Mouse (Mus musculus) right cerebral cortex, adult 18-20 months (tissue): ENCODE results near the gene Fmod.
A peak's percentile ranks its signal among the peaks of the same experiment; 100 is the strongest.

ENCODE experiments used
- DNase-seq: peaks from one replicate; pipeline ENCODE4 v3.0.0; 2022; ENCODE audit warnings: mixed read lengths

Fmod gene

DNA sequence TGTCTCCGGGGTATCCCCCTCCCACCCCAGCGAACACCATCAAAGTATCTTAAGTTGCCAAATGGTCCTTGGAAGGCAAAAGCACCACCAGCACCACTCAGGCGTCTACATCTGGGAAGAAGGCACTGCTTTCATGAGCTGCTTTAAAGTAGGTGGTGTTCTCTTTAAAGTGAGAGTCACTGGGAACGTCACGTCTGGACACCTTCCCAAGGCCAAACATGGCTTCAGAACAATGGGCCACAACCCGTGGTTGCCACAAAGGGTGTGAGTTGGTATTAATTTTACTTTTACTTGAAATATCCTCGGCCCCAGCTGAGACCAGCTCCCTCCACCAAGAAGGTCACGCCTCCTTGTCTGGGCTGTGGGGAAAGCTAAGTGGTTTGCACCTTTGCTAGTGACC, 20.7 kb downstream of the Fmod start:
- DNase-seq: no peak

DNA sequence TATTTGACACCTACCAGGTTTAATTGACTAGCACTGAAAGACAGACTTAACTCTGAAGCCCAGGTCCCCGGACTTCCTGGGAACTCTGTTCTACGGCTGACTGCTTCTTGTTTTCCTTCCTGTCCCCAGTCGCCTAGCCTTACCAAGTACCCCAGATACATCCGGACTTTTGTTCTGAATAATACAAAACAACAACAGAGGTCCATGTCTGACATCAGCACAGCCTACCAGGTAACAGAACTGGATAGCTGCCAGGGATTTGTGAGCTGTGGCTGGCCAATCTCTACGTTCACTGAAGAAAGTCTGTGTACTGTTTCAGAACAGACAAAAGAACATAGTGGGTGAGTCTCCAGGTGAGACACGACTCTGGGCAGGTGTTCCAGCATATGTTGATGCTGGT, 21.8 kb downstream of the Fmod start:
- DNase-seq: no peak

DNA sequence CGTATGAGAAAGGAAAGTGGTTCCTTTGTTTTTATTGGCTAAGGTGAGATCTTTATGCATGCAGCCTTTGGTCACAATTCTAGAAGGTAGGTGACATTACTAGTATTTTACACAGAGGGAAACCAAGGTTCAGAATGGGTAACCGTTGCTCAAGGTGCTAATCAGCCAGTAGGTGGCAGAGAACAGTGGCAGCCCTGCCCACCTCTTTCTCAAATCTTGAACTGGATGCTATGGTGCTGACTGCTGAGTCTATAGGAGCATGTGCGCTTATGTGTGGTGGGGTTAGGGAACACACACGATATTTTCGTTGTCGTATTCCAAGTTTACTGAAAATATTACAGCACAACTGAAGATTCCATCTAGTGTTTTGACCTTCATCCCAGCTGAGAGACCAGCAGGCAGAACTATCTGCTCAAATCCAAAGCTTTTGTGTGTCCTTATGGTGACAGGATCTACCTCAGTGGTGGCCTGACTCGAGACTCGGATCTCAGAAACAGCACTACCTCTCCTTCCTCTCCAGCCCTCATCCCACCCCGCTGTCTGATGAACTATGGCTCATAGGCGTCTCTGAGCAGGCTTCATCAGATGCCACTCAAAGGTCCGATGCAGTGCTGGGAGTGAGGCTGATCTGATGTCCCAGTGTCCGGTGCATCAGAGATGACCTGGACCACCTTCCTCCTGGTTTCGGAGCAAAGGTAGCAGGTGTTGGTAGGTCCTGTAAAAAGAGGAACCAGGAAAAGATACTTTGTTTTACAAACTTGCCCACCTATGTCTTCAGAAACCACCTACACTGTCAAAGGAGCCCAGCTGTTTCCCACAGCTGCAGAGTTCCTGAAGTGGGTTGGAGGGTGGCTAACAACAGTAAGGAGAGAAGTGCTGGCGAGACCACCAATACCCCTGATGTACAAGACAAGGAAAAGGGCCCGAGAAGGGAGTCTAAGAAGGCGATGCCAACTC, 23.0 kb downstream of the Fmod start:
- DNase-seq: no peak

DNA sequence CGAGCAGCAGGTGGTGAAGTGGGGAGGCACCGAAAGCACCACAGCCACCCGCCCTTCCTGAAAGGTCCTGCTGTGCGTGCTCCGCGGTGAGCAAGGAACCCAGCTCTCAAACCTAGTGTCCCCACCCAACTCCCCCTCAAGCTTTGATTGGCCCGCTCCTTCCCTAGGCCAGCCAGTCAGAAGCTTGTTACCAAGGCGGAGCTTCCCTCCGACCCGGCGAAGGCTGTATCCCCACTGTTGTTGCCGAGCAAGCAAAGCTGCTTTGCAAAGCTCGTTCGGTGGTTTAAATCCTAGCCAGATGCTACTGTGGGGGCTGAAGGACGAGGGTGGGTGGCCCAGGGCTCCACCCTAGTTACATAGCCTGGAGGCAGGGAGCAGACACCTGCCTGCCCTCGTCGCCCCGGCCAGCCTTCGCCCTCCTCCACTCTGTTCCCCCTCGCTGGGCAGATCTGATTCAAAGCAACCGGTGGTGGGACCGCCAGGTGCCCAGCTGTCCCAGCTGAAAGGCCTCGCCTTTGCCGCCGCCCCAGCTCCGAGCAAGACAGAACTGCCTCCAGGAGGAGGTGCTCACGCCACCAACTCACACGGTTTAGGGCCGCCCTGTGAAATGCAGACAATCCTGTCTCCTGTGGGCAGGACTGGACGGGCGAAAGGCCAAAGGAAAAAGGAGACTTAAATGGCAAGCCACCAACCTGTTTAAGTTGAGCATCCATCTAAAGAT, 24.0 kb downstream of the Fmod start:
- DNase-seq: peak; percentile 93

DNA sequence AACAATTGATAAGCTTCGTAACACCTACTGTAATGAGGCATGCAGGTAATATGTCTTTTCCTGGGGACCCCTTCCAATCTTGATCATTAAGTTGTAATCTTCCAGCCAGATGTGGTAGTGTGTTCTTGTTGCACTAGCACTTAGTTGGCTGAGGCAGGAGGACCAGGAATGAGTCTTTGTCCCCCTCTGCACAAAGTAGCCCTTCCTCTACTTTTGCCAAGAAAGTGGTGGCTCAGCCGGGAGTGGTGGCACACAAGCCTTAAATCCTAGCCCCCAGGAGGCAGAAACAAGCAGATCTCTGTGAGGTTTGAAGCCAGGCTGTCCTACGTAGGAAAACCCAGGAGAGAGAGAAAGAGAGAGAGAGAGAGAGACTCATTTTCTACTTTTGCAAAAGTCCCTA, 24.9 kb downstream of the Fmod start:
- DNase-seq: no peak

DNA sequence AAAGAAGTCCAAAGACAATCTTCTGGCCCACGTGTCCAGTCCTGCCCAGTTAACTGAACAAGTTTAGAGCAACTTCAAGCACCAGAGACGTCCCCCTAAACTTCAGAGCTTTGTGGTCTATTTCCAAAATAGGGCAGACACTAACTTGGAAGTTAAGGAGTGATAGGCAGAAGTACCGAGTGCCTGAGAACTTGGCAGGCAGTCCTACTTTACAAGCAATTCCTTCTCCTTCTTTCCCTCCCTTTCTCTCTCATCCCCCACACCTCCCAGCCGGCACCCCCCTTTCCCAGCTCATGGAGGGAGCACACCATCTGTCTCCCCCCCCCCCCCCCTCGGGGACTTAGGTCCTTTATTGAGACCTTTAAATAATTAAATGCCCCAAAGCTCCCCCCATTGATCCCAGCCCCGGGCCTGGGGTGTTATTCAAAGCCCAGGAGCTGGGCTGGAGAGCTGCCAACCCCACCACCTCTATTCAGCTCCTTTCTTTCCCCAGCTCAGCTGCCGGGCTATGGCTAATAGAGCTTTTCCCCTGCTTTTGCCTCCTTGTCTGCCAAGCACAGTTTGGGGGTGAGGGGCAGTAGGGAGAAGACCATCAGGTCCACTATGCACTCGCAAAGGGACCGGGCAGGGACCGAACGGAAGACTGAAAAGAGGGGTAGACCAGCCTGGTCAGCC, 25.5 kb downstream of the Fmod start:
- DNase-seq: no peak

DNA sequence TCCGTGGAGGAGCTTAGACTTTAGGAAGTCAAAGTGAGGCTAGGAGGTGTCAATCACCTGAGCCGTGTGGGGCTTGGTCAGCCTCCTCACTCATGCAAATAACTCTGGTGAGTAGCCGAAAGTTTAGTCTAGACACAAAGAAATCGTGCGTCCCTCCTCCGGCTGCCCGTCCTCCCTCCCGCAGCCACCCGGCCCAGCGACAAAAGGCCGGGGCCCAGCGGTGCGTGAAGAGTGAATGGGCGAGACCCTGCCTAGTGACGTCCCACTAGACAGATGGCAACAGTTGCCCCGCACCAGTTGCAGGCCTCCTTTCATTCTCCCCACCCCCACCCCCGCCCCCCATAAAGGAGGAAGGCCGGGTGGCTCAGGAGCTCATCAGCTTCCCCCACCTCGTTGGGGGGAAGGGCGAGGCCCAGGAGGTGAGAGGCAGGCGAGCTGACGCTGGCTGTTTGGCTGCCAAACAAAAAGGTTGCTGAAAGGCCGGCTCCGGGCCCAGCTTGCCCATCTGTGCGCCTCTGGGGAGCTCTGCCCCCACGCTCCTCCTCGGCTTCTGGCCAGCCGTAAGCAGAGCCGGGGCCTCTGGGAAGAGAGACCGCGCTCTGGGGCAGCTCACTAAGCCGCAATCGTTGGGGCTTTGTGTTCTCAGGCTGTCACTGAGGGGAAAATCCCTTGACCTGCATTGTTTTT, 26.2 kb downstream of the Fmod start:
- DNase-seq: peak; percentile 64

DNA sequence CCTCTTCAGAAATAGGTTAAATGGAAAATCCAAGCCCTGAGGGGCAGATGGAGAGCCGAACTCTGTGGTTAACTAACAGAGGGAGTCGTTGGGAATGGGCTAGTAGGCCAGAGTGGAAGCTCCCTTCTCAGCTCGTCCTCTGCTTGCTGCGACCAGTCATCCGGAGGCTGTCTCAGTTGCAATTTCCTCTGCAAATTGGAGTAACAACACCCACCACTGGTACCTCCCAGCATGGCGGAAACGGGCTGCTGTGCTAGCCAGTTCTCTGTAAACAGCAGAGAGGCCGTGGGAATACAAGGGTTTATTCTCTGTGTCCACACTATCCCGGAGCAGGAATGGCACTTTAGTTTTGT, 26.7 kb downstream of the Fmod start:
- no peak for DNase-seq

DNA sequence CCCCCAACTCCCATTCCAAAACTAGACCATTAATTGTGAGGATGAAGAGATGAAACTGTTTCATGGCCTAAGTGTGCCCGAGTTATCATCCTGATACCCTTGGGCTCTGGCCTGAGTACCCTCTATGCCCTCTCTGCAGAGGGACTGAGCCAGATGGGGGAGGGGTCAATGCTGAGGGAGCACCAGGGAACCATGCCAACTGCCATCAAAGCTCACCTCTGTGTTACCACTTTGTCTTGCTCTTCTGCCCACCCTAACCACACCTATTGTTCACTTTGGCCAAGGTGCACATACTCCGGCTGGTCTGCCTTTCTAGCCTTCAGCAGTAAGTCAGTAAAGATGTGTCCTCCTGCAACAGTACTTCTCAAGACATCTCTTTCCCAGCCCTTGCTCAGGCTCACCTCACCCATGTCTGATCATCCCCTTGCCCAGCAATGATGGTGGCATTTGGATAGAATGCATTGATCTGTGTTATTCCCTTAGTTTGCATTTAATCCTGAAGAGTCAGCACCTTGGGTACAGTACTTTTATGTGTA, 27.3 kb downstream of the Fmod start:
- no peak for DNase-seq

DNA sequence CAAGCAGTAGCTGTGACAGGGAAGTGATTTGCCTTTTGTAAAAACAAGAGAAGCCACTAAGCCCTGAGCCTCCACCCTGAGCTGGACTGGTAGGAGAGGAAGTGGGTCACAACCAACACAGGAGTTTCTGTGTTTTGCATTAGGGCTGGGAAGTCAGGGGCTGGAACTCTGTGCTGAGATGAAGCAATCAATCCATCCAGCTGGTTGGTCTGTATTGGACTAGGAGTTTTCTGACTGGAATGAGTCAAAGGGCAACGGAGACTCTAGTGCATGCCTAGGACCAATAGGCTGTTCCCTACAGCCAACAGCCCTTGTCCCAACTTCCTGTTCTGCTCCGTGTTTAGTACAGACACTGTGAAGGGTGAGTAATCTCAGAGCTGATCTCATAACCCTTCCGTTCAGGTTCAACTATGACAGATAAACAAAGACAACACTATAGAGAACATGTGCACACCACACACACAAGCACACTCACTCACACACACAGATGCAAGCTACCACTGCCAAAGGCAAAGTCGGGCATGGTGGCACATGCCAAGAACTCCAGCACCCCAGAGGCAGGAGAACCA, 28.3 kb downstream of the Fmod start:
- DNase-seq: no peak

DNA sequence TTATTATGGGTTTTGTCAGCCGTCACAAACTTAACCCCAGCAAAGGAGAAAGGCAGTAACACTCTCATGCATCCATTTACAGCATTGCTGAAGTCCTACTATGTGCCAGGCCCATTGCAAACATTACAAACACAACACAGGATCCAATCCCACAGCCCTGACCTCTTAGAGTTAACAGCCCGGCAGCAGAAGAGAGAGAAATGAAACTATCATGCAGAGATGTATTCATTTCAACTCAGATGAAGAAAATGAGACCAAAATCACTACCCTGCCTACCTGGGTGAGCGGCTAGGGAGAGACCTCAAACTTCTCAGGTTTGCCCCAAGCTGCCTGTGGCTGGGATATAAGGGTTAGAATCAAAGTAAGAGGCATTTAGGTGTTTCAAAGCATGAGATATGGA, 29.5 kb downstream of the Fmod start:
- DNase-seq: no peak

DNA sequence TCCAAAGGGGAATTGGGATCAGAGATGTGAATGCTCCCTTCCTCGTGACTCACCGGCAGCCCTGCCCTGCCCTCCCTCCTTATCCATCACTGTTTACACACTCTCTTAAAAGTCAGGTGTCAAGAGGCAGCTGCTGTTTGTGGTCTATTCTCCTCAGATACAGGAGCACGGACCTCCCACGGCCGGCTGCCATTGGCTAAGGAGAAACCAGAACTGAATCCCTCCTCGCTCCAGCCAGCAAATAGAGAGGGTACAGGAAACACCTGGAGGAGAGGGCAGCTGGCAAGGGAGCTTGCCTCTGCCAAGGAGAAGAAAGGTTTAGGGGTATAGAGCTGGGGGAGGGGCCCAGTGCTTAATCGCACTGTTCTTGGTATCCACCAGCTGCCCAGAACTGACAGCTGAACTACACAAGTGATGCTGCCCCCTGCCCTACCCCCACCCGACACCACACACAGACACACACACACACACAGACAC, 30.1 kb downstream of the Fmod start:
- no peak for DNase-seq

DNA sequence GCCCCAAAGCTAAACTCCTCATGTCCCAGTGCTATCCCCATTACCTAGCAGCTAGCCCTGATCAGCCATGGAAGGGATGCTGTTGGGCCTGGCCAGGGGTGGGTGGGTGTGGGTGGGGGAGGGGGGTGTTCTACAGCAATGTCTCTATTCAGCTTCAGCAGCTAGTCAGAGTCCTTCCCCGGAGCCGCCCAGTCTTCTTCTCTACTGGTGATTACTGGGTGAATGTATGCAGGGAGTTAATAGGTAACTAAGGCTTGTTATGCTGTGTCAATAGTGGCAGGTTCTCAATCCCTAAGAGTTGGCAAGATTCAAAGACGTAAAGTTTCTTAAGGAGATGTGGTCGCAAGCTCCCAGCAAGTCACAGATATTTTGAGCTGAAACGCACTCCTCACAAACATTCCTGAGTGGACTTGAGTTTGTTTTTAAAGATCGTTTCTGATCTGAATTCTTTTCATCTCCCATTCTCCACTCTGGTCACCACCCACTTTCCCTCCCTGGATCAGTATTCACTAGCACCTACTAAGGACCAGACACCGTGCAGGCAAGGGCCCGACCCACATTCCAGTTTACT, 33.1 kb downstream of the Fmod start:
- DNase-seq: no peak

DNA sequence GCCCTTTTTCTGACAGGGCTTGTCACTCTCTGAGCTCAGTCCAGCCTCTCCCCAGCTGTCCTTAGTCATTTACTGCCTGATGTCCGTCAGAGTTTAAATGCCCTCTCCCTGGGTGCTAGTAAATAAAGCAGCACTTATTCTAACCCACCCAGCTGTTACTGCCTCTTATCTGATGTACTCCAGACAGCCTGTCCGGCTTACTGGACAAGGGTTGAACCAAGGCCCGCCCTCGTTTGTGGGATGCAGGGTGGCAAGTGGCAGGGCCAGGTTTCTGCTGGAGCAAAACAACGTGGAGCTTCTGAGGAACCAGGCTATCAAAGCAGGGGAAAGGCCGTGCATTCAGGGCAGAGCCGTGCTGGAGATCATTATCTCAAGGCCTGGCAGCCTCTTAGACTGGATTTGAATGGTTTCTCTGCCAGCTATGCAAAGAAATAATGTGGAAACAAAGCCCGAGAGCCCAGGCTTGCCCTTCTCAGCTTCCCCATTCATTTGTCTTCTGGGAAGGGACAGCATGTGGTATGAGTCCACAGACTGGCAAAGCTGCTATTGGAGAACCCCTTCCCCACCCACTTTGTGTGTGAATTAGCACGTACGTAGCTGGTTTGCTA, 34.5 kb downstream of the Fmod start:
- no peak for DNase-seq

DNA sequence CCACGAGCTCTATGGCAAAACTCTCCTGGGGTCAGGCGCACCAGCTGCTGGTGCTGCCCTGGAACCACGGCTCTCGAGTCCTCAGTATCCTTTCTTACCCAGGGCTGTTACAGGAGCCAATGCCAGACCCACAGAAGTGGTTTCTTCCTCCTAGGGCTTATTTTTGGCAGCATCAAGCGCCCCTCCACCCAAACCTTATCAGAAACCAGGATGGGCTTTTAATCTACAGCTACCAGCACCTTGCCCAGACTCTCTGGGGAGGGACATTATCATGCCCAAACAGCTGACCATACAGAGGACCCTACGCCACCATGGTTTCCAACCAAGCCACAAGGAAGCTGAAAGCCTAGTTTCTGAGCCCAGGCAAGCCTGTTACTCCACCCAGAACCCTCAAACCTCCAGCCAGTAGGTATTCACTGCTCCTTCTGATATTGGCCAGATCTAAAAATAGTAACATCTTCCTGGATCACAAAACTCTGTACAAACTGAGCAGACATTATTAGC, 36.1 kb downstream of the Fmod start:
- no peak for DNase-seq

DNA sequence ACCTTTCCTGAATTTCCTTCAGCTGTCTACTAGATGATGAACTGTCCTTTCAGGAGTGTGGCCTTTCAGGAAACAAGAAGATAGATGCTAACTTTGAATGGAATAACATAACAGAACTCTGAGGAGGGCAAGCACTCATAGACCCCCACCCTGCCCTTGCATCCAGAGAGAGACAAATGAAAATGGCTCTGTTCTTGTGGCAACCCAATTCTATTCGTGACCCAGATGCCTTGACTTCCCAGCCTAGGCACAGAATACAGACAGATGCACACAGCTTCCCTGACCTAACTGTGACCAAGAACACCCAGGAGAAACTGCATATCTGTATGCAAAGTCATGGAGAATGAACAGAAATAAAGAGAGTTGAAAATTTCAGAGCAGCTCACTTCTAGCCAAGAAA, 36.6 kb downstream of the Fmod start:
- DNase-seq: no peak

DNA sequence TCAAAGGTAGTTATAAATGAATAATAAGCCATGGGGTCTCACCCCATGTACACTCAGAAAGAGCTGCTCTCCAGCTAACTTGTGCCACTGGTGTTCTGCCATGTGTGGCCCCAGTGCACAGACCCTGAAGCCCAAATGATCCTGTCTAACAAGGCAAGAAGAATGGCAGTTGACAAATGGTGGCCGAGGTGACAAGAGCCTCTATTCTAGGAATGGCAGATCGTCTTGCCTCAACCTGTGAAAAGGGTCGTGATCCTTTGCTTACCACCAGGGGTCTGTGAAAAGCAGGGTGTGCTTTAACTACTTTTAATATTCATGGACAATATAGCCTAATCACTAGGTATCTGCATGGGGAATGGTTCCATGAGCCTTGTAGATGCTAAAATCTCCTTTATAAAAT, 37.1 kb downstream of the Fmod start:
- DNase-seq: no peak

DNA sequence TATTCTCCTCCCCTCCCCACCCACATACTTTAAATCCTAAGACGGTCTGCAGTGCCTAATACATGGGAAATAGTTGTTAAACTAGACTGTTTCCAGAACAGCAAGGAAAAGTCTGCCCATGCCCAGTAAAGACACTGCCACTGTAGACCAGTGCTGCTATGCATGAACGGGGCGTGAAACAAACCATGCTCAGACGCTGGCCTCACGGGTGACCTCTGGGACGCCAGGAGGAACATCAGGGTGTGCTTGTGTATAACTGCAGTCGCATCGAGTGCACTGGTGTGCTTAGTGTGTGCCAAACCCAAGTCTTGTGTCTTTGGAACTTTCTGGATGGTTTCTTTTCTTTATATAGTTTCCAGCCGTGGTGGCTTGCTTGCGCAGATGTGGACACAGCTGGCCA, 37.6 kb downstream of the Fmod start:
- DNase-seq: no peak

DNA sequence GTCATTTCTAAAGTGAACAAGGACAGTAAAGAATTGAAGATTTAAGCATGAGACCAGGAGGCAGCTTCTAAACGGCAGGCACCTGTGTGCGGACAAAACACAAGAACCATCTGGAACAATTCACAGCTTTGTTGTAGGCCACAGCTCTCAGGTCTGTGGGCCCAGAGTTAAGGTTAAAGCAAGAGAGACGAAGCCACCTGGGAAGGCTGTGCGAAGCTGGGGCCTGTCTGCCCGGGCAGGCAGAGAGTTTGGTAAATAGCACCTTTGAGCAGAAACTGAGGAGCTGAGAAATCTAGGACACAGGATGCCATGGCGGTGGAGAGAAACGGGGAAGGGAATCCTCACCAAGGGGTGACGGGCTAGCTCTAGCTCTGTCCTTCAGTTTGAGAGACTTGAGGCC, 38.5 kb downstream of the Fmod start:
- no peak for DNase-seq

DNA sequence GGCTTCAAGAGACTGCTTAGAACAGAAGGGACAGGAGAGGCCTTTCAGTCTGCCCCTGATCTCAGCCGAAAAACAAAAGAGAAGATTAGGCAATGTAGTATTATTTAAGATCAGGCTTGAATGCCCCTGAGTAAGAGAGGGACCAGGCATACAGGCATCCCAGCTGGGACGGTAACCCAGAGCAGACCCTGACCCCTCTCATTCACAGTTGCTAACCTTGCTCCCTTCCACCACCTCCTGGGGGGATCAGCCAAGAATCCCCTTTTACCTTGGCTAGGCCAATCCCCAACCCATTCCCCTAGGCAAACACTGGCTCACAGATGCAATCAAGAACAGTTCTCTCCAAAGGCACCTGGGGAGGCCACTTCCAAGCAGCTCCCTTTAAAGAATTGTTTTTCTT, 39.7 kb downstream of the Fmod start:
- no peak for DNase-seq

DNA sequence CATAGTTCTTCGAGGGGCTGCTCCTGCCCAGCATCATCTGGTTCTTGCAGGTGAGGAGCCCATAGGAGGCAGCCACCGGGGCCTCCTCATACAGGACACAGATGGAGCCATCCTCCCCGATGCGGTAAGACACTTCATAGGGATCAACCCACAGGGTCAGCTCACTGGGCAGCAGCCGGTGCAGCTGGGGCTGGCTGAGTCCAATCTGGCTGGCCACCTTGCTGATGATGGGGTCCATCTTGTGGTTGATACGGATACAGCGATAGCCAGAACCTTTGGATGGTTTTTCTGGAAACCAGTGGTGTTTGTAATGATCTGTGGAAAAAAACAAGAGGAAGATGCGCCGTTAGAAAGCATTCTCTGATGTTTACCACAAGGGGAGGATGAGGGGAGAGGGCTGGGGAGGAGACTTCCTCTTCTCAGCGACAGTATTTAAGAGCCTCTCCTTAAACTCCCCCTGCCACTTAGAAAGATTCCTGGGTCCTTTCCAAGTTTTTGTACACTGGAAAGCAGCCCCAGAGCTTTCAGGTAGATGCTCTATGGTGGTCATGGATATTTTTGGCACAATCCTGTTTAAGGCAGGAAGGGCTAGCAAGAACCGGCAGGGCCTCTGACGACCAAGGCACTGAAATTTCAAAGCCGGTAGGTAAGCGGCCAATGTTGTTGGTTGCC, 40.5 kb downstream of the Fmod start:
- no peak for DNase-seq
